Mouse (Mus musculus): ENCODE results near the gene Vmn2r115. TPM values are rescaled to one million over a fixed set of nuclear protein-coding genes. Genes with fewer than 3 reads are reported as not detected.
"Not testable (repeated sequence)": the region's sequence is repeated elsewhere in the genome, so short reads cannot be mapped to it uniquely, and the experiment has no call there.

Vmn2r115 gene
- polyA plus RNA-seq (2015; fragmentation: Nextera tagmentation; extraction: Ambion mirVana): not detected in 2 replicates

DNA sequence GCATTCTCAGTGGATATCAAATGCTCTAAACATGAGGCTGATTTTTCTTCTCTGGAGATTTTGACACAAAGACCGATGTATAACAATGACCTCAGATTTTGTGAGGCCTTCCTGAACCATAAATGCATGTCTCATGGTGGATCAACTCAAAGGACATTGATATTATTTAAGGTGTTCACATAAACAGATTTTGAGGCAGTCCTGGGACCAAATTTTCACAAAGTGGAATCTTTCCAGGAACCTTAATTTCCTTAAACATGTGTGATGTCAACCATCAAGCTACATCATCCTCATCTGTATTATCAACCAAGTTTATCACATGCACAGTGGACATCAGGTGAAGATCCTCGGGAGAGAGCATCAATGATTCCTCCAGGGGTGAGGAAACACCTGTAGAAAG lies at the start of gene Vmn2r115:
Gene Vmn2r115, plus strand, starts transcription at position 301 of the 400 bp plus-strand sequence.
- not testable (repeated sequence) for H3K4me1 ChIP-seq (replicated peaks); H3K27ac ChIP-seq (replicated peaks); H3K4me3 ChIP-seq (replicated peaks); H3K36me3 ChIP-seq (replicated peaks); H3K4me2 ChIP-seq; ATAC-seq (ENCODE audit: insufficient read depth); H3K27me3 ChIP-seq; H3K9ac ChIP-seq; H3K9me3 ChIP-seq (replicated peaks)
- whole genome bisulfite sequencing (ENCODE audit: insufficient replicate concordance): 33% methylated on average over 2 of the region's 2 CpGs

- not testable (repeated sequence) for H3K9me3 ChIP-seq (replicated peaks); H3K9ac ChIP-seq; H3K4me1 ChIP-seq (replicated peaks); H3K36me3 ChIP-seq (replicated peaks); H3K4me2 ChIP-seq; H3K27ac ChIP-seq (replicated peaks); H3K27me3 ChIP-seq; ATAC-seq (ENCODE audit: insufficient read depth); H3K4me3 ChIP-seq (replicated peaks)
- WGBS (ENCODE audit: insufficient replicate concordance): 51% methylated on average over 2 of the region's 2 CpGs
Observed at GRCm38 (mm10) chr17:23312437-23312836, 31.1 kb upstream of the Vmn2r115 start, which contains the start of gene Vmn2r114. Gene Vmn2r114, minus strand, starts transcription at chr17:23312537.

DNA sequence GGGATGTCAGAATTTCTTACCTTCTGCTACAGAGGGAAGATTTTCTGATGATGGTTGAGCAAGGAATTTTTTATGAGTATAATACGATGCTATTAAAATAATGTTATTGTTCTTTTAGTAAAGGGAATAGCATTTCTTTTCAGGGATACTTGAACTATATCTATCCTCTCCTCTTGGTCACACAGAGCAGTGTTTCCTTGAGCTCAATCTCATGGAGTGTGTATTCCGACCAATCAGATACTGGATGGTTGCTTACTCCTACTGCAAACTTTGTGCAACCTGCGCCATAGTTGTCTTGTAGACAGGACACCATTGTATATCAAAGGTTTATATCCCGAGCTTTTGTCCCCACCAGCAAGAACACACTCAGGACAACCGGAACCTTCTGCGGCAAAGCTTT lies 12.9 kb upstream of the Vmn2r115 start:
- WGBS (ENCODE audit: insufficient replicate concordance): 59% methylated on average over 6 of the region's 6 CpGs
- no peak overlapping the region for H3K4me2 ChIP-seq
- no peak overlapping the region for H3K27ac ChIP-seq (replicated peaks)
- H3K9me3 ChIP-seq (replicated peaks): no peaks in the 10 kb centered on the region
- no peak for ATAC-seq (ENCODE audit: insufficient read depth)
- H3K4me1 ChIP-seq (replicated peaks): no peaks in the 10 kb centered on the region
- no peak overlapping the region for H3K4me3 ChIP-seq (replicated peaks)
- H3K36me3 ChIP-seq (replicated peaks): no peaks in the 10 kb centered on the region
- no peaks in the 10 kb centered on the region for H3K27me3 ChIP-seq
- H3K9ac ChIP-seq: no peak overlapping the region

DNA sequence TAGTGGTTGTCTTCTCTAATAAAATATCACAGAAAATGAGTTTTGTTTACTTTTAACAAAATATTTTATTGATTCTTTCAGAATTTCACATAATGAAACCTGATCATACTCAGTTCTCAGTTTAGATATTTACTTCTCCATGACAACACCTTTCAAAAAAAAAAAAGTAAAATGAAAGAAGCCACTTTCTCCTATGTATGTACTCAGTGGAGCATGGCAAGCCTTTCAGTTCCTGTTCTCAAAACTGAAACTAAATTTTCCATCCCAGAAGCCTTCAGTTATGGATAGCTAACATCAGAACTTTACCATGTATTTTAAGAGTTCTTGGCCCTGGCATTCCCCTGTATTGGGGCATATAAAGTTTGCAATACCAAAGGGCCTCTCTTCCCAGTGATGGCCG lies 8.1 kb downstream of the Vmn2r115 start:
- Histone ChIP-seq H3K9me3 (replicated peaks) (no peaks in the 10 kb centered on the region), H3K27ac (replicated peaks) (no peak overlapping the region), H3K4me3 (replicated peaks) (no peak overlapping the region), H3K9ac (no peak overlapping the region), H3K4me2 (no peak overlapping the region), H3K36me3 (replicated peaks) (no peaks in the 10 kb centered on the region), H3K27me3 (no peaks in the 10 kb centered on the region), H3K4me1 (replicated peaks) (no peaks in the 10 kb centered on the region)
- no peak for ATAC-seq (ENCODE audit: insufficient read depth)
- WGBS (ENCODE audit: insufficient replicate concordance): 40% methylated on average over 1 of the region's 1 CpGs

- not testable (repeated sequence) for H3K27me3 ChIP-seq; H3K4me3 ChIP-seq (replicated peaks); H3K9ac ChIP-seq; H3K36me3 ChIP-seq (replicated peaks); ATAC-seq (ENCODE audit: insufficient read depth); H3K4me1 ChIP-seq (replicated peaks); H3K9me3 ChIP-seq (replicated peaks); H3K27ac ChIP-seq (replicated peaks); H3K4me2 ChIP-seq
Observed at GRCm38 (mm10) chr17:23384304-23384703, 40.8 kb downstream of the Vmn2r115 start, which contains the start of gene Vmn2r116. Gene Vmn2r116, plus strand, starts transcription at chr17:23384604.

Other genes with a start within 250 kb of the Vmn2r115 start
- gene Zfp40, start 150.5 kb upstream of the Vmn2r115 start, polyA plus RNA-seq (2015; fragmentation: Nextera tagmentation; extraction: Ambion mirVana): 1.0 and 1.2 TPM in 2 replicates
- not detected in 2 replicates for gene Vmn2r114, start 31.2 kb upstream of the Vmn2r115 start, polyA plus RNA-seq (2015; fragmentation: Nextera tagmentation; extraction: Ambion mirVana)
- not detected in 2 replicates for gene Vmn2r116, start 40.9 kb downstream of the Vmn2r115 start, polyA plus RNA-seq (2015; fragmentation: Nextera tagmentation; extraction: Ambion mirVana)
- not detected in 2 replicates for gene Vmn2r117, start 136.0 kb downstream of the Vmn2r115 start, polyA plus RNA-seq (2015; fragmentation: Nextera tagmentation; extraction: Ambion mirVana)
- 5.3 and 5.5 TPM in 2 replicates for gene Zfp213, start 220.5 kb downstream of the Vmn2r115 start, polyA plus RNA-seq (2015; fragmentation: Nextera tagmentation; extraction: Ambion mirVana)